Mouse (Mus musculus): ENCODE measurements around the gene Prcc.

Gene Prcc

DNA sequence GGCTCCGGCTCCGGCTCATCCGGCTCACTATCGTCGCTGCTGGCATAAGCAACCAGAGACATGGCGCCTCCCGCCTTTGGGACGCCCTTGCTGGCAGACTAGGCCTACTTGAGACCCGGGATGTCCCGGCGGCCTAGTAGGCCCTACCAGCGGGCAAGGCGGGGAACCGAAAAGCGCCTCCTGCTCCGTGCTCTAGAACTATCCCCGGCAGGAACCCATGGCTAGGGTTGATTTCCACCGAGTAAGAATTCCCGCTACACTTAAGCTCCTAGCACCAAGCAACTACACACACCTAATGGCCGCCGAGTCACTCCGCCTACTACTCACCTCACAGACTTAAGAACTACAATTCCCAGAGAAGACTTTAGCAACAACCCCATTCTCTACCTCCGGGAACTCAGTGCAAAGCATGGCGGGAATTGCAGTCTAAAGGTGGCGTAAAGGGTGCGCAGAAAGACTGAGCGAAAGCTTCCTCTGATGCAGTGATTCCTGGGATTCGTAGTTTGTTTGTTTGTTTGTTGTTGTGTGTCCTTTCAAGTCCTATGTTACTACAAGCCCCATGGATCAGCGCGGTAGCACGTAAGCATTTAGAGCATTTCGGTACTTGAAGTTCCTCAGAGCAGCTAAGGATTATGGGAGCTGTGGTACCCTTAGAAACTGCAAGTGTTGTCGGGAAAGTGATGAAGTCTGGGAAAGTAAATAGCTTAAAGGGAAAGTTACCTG lies at the start of gene Prcc:
TSS of gene Prcc (minus strand) at position 328 of the 723 bp plus-strand sequence.
- DNase-seq (ENCODE audit: low spot score): peak; percentile 98

DNA sequence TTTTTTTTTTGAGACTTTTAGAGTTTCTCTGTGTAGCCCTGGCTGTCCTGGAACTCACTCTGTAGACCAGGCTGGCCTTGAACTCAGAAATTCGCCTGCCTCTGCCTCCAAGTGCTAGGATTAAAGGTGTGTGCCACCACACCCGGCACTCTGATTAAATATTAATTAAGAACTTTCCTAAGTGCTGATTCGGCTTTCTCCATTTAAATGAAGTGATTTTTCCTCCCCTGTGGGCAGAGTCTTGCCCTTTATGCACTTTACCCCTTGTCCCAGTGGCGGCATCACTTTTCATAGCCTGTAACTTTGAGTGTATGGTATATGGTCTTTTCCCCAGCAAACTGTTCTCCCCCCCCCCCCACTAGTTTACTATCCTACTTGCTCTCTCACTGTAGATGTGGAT lies 49.8 kb upstream of the Prcc start:
- DNase-seq (ENCODE audit: low spot score): no peak

DNA sequence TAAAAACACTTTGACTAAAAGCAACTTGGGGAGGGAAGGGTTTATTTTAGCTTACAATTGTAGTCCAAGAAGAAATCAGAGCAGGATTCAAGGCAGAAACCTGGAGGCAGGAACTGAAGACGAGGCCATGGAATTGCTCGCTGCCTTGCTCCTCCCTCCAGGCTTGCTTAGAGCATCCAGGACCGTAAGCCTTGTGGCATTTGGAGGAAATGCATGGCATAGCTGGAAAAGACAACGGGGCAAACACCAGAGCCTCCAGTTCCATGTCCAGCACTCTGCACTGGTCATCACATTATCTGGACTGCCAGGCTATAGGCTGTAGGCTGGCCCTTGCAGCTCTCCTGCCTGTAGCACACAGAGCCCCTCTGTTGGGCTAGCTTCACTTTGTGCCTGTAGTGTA lies 49.1 kb upstream of the Prcc start:
- no peak for DNase-seq (ENCODE audit: low spot score)

DNA sequence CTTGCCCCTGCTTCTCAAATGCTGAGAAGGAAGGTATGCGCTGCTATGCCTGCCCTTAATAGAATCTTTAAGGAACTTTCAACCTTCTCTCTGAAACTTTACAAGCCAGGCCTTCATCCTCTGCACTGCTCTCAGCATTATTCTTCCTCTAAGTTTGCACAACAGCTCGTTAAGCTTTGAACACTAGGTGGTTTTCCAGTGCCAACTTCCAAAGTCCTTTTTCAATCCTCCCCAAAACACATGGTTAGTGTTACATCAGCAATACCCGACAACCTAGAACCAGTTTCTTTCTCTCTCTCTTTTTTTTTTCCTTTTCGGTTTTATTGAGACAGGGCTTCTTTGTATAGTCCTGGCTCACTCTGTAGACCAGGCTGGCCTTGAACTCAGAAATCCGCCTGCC lies 48.6 kb upstream of the Prcc start:
- no peak for DNase-seq (ENCODE audit: low spot score)

DNA sequence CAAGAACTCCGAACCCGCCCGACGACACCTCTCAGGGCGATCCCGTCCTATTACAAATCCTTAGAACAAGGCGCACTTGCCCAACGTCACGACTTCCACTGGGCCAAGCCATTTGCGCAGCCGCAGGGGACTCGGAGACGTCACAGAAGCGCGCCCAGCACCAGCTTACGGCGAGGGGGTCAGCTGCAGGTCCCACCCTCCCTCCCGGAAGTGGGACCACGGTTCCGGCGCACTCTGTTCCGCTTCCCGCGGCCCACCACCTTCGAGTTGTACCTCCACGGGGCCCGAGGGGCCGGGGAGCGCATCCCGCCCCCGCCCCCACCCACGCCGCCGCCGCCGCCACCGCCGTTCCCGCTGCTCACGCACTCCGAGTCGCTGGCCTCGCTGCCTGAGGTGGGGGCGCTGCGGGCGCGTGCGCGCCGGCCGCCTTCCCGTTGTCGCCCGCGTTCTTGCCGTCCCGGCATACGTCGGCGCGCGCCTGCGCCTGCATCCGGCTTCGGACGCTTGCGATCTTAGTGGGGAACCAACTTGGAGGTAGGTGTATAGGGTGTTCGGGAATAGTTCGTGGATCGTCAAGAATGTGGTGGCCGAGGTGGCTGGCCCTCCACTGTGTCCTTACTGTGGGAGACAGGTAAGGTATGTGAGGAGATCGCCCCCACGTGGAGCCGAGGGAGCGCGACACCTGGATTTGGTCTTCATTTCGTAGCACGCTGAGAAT lies 44.8 kb upstream of the Prcc start, which contains the start of the genes Isg20l2 and Rrnad1:
TSS of gene Isg20l2 (plus strand) at position 237 of the 718 bp plus-strand sequence.
TSS of gene Rrnad1 (minus strand) at position 640 of the 718 bp plus-strand sequence.
- peak; percentile 98 for DNase-seq (ENCODE audit: low spot score)

DNA sequence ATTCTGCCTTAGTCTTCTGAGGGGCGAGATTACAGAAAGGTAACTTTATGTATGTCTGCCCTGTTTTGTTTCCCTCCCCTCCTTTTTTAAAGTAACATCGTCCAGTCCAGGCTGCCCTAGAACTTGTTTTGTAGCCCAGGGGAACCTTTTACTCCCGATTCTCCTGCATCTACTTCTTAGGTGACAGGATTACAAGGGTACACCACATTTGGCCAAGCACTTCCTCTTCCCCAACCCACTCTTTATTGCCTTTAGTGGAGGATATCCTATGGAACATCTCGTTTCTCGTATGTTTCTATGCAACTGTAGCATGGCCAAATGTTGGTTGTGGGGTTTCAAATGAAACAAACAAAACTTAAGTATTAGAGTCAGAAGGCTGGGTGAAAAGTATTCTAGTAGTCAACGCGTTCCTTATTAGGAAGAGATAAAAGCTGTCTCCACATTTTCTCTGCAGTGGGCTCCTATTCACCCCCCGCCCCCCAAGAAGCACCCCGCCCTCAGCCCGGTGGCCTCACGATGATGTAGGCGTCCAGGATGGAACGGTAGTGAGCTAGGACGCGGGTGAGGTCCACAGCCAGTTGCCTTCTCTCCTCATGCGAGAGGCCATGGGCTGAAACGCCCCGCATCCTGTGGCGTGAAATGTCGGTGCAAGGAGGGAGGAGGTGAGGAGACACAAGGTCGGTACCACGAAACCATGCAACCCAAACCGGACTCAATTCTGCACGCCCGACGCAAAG lies 44.1 kb upstream of the Prcc start:
- DNase-seq (ENCODE audit: low spot score): no peak

DNA sequence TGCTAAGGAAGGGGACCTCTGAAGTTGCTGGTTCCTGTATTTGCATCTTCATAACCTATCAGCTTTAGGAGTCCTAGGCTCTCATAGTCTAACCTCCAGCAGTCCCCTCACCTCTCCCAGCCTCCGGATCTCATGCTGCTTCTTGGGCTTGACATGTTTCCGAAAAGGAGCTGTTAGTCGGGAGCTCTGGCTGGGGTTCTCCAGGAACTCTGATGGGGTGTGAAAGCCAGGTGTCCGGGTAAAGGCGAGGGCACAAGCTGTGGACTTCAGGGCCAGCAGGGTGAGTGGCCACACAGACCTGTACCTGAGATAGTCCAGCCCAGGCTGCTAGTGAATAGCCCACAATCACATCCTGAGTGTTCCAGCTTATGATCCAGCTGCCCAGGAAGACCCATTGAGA lies 42.0 kb upstream of the Prcc start:
- DNase-seq (ENCODE audit: low spot score): no peak

DNA sequence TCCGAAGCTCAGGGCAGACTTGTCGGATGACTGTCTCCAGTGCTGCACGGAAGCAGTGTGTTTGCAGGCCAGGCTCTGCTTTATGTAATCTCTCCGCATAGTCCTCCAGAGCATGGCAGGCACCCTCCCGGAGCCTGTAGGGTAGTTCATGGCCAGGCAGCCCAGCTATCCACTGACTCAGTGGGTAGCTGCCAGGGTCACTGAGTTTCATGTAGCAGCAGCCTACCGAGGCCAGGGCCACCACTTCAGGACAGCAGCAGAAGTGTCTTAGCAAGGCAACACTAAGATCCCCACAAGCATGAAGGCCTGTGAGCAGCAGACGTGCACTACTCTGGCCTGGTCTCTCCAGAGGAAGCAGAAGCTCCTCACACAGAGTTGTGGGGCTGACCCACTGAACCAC lies 39.6 kb upstream of the Prcc start:
- DNase-seq (ENCODE audit: low spot score): no peak

DNA sequence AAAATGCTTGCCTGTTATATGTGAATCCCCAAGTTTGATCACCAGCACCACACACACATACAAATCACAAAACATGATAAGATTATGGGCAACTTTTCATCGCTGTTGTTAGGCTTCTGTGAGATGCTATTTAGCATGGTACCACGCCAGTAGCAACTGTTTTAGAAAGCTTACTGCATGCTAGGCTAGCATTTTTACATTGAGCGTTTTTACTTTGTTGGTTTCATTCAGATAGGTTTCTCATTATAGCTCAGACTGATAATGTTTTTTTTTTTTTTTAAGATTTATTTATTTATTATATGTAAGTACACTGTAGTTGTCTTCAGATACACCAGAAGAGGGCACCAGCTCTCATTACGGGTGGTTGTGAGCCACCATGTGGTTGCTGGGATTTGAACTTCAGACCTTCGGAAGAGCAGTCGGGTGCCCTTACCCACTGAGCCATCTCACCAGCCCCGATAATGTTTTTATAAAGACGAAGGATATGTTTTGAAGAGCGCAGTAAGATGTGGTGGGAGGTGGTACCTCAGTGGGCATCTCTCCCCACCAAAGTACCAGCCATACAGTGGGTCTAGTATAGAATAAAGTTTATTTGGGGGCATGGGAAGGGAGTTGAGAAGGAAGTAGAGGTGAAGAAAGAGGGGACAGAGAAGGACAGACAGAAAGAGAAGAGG lies 35.0 kb upstream of the Prcc start:
- DNase-seq (ENCODE audit: low spot score): no peak

DNA sequence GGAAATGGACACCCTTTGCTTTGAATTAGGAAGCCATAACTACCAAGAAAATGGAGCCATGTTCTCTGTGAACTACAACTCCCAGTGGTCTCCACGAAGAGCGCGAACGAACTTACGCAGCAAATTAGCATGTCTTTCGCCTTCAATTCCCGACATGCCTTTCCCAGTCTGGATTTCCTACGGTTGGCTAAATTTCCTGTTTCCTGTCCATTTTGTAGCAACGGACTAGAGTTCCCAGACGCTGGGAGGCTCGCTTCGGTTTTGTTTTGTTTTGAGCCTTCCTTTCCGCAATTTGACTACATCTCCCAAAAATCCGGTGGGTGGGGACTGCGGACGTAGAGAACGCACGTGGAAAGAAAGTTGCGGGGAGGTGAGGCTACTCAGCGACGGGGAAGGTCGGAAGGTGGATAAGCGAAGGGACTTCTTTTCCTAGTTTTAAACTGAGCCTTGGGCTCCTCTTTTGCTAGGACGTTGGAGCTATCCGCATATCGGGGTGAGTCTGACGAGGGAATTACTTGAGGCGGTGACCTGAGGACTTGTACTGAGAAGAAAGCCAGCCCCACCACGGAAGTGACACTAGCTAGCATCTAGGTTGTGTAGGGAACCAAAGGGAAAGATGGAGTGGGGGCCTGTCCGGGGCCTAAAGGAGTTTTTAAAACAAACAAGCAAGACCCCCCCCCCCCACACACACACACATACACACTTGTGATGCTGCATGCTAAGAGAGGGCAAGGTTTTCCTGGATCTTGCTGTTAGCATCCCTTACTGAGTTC lies 34.1 kb upstream of the Prcc start, which contains the start of gene Mrpl24:
TSS of gene Mrpl24 (plus strand) at position 171 of the 773 bp plus-strand sequence.
- DNase-seq (ENCODE audit: low spot score): peak; percentile 94

DNA sequence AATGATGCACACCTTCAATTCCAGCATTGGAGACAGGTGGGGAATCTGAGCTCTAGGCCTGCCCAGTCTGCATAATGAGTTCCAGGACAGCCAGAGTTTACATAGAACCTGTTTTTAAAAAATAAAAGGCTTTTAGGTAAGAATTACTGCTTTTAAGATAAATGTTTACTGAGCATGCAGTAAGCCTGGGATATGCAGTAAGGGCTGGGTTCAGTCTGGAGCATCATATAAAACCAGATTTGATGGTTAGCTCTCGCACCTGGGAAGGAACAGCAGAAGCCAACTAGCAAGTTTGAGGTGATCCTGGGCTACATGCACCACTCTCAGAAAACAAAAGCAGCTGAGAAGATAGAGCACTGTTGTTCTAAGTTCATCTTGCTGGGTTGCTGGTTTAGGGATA lies 33.1 kb upstream of the Prcc start:
- no peak for DNase-seq (ENCODE audit: low spot score)

DNA sequence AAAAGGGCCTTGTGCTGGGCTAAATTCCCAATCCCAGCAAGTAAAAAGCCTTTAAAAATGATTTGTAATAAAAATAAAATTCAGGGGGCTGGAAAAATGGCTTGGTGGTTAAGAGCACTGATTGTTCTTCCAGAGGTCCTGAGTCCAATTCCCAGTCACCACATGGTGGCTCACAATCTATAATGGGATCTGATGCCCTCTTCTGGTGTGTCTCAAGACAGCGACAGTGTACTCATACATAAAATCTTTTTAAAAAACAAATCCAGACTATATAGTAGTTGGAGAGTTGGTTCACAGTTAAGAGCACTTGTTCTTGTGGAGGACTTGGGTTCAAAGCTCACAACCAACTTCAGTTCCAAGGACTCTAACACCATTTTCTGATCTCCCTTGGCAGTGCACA lies 31.6 kb upstream of the Prcc start:
- no peak for DNase-seq (ENCODE audit: low spot score)

DNA sequence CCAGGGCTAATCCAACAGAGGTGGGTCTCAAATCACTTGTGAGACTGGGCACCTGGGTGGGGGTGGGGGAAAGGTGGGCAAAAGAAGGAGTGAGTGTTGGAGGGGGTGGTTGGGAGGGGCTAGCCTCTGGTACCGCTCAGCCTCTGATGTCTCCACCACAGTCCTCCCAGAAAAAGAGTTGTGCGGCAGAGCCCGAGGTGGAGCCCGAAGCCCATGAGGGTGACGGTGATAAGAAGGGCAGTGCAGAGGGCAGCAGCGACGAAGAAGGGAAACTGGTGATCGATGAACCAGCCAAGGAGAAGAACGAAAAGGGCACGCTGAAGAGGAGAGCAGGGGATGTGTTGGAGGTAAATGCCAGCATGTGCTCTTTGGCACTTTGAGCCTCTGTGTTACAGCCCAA lies 28.5 kb upstream of the Prcc start:
- no peak for DNase-seq (ENCODE audit: low spot score)

DNA sequence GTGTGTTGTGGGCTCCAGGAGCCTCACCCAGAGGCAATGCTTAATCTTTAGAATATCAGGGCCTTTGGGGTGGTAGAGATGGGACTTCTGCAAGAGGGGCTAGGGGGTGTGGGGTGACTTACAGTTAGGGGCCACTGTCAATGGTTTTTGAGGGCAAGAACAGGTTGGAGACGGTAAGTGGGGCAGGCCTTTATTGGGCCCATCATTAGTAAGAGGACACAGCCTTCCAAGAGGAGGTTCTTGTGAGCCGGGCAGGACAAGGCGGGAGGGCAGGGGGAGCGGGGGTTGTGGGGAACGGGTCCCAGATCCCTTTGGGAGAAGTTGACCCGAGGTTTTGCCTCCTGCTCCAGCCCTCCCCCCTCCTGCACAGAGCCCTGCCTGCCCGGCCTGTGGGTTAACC lies 28.1 kb upstream of the Prcc start:
- no peak for DNase-seq (ENCODE audit: low spot score)

DNA sequence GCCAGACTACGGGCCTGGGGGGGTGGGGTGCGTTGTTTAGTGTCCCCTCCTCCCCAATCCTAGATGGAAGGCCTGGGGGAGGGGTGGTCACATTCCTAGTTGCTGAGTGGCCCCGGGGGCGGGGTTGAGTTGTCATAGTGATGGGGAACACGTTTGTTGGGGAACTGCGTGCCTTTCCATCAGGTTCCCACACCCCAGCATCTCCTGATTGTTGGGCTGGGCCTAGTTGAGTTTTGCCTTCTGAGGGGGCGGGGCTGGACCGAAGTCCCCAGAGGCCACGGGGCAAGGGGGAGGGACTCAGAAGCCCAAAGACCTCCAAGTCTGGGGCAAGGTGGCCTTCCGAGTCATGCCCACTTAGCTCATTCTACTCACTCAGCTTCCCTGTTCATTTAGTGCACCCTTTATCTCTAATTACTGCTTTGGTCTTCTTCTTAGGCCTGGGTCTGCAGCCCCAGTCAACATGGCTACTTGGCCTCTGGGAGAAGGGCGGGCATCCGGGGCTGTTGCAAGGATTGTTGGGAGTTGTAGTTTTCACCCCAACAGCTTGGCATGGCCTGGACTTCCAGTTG lies 25.2 kb upstream of the Prcc start:
- peak; percentile 90 for DNase-seq (ENCODE audit: low spot score)

DNA sequence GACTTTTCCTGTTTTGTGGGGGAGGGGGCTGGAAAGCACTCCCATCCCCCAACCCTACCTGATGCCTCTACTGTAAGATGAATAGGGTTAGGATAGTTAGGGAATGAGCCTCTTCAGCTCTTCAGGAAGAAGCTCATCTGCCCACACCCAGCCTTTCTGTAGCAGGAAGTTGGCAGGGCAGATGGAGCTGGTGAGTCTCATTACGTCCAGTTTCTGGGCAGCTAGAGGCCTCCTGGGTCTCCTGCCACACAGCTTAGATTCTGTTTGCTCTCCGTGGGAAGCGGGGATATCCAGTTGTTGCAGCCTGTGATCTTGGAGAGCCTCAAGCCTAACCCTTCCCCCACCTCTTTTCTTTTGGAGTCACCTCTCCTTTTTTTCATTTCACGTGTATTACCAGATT lies 24.5 kb upstream of the Prcc start:
- no peak for DNase-seq (ENCODE audit: low spot score)

DNA sequence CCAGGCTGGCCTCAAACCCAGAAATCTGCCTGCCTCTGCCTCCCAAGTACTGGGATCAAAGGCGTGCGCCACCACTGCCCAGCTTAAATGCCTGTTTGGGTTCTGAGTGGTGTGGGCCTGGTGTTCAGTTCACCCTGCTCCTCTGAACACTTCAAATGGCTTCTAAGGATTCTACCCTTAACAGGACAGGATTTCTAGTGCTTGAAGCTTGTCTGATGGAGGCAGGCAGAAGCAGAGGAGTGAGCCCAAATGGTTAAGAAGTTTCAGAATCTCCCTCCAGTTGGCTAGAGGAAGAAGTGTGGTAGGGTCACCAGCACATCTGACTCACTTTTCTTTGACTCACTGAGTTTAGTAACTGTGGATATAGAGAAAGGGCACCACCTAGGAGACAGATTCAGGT lies 24.0 kb upstream of the Prcc start:
- DNase-seq (ENCODE audit: low spot score): no peak

DNA sequence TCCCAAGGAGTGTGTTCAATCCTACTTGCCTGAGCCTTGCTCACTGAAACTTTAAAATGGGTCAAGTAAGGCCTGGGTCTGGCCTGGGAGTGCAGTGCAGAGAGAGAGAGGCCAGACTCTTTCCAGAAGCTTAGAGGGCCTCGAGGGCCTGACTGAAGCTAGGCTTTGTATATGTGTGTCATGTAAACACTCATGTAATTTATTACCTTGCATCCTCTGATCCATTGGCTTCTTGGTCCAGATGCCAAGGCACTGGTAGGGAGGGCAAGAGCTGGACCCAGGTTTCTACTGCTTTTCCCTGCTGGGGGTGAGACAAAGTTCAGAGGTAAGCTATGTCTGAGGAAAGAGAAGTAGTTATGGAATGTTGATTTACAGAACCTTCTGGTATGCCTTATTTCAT lies 22.5 kb upstream of the Prcc start:
- no peak for DNase-seq (ENCODE audit: low spot score)

DNA sequence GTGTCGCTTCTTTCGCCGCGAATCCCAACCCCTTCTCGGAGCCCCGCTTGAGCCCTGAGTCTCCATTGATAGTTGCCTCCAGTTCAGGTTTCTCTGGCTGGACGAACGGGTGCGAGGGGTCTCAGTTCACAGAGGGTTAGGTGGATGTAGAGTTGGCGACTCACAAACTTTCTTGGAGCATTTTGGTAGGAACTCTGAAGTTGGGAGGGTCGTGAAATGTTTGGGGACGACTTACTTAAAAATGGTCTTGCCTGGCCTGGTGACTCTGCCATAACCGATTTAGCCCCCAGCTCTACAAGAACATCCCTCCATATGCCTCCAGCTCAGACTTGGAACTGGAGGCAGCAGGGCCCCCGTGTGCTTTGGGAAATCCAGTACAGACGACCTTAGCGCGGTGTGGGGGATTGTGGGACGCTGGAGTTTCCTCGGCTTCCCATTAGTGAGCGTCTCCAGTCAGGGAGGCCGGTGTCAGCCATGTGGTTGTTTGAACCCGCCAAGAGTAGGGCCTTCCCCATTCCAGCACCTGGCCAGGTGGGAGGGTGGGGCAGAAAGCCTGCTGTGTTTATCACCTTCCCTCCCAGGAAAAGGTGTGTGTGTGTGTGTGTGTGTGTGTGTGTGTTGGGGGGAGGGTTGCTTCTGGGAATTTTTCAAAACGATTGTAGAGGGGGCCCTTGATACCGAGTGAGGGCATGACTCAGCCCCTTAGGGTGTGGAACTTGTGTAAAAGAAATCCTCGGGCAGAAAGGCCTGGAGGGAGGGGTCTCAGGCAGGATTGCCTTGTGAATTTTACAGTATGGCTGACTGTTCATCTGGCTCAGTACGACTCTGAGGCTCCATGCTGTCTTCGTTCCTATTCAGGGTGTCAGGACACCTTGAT lies 21.8 kb upstream of the Prcc start:
- DNase-seq (ENCODE audit: low spot score): peak; percentile 68

DNA sequence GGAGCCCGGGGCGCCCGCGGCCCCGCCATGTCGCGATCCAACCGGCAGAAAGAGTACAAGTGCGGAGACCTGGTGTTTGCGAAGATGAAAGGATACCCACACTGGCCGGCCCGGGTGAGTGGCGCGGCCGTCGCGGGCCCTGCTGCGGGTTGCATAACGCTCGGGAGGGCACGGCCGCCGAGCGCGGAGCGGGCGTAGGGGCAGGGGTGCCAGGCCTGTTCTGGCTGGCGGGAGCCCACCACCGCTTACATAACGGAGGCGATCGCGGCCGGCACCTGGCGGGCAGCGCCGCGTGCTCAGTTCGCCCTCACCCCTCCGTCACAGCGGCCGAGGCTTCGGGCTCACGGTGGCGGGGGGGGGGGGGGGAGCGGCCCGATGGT lies 21.2 kb upstream of the Prcc start:
- peak; percentile 39 for DNase-seq (ENCODE audit: low spot score)
